In the genomic region with DNA sequence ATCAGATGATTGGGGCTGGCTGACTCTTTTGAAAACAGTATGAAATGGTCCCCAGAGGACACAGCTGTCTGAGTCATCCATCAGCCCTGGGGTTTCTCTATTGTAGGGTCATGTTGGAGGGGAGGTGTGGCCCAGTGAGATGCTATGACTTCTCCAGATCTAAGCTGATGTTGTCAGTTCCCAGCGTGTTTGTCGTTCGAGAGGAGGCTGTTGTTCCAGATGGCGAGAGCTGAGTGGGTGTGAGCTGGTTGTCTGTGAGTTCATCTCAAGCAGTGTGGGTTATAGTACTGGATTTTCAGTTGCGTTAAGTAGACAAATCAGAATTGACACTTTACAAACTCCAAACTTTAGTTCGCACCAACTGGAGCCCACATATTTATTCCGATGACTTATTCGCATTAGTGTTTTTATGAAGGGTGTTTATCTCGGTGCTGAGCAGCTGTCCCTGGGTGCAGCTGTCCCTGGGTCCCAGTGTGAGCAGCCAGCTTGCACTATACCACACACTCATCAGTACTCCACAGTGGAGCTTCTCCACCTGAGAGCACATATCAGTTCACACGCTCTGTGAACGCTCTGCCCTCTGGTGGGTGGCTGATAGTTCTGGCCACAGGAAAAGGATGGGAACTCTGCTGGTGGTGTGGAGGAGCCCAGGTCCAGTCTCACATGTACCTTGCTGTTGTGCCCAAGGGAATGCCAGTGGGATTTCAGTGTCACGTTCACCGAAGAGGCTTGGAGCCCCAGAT, we compare ENCODE assay signal across 7 mouse cellular contexts.
DNase-seq lines count a peak whose midpoint lies in the region; ATAC-seq and TF ChIP-seq lines count a peak whose summit lies in the region.

No protein-coding gene starts in this region.

- intact Hi-C loops in left cerebral cortex, postnatal 10 days (cut with DNase I): no loop called here

- no peak overlapping the region for H3K4me3 ChIP-seq in cerebellum, adult 2 months (replicated peaks; ENCODE audit: insufficient read depth, low read depth, low read length)
- H3K4me3 ChIP-seq in forebrain, postnatal 0 days (ENCODE audit: low read depth, low read length): no peak overlapping the region
- H3K4me3 ChIP-seq in neural tube, embryonic 13.5 days: no peak overlapping the region
- no peak overlapping the region for H3K4me3 ChIP-seq in heart, embryonic 10.5 days

- peak; percentile 49 for DNase-seq in left cerebral cortex, adult 11 months (ENCODE audit: low spot score)
- DNase-seq in left cerebral cortex, postnatal 10 days (ENCODE audit: extremely low spot score in 1 of 2, low spot score in 2 of 2): no peak
- DNase-seq in cerebellum, adult 2 months: peak; percentile 68 to 74
- peak; percentile 26 for DNase-seq in forebrain, postnatal 0 days
- DNase-seq in spleen, postnatal 14 days (ENCODE audit: low spot score in 2 of 2): no peak
- DNase-seq in heart, embryonic 10.5 days (ENCODE audit: low spot score): no peak

- H3K4me1 ChIP-seq in cerebellum, adult 2 months (ENCODE audit: control insufficient read depth, insufficient read depth, low read length): peaks cover 3% of the 10 kb centered on the region; the same call in 1 of the 2 replicates
- no peaks in the 10 kb centered on the region for H3K4me1 ChIP-seq in forebrain, postnatal 0 days (ENCODE audit: insufficient read depth)
- peaks cover 12% of the 10 kb centered on the region; the same call in 1 of the 2 replicates for H3K4me1 ChIP-seq in neural tube, embryonic 13.5 days (replicated peaks)
- H3K4me1 ChIP-seq in heart, embryonic 10.5 days: no peaks in the 10 kb centered on the region

- WGBS in cerebellum, adult 2 months: 47% methylated on average over 13 of the region's 13 CpGs
- WGBS in forebrain, postnatal 0 days: 82% methylated on average over 13 of the region's 13 CpGs
- WGBS in neural tube, embryonic 13.5 days: 83% methylated on average over 13 of the region's 13 CpGs
- 82% methylated on average over 13 of the region's 13 CpGs for WGBS in heart, embryonic 10.5 days

- ATAC-seq in forebrain, postnatal 0 days: peak; percentile 62
- peak; percentile 72; the same call in 1 of the 2 replicates for ATAC-seq in neural tube, embryonic 13.5 days (ENCODE audit: low read depth)

- no peak overlapping the region for H3K9ac ChIP-seq in forebrain, postnatal 0 days
- no peak overlapping the region for H3K9ac ChIP-seq in neural tube, embryonic 13.5 days

- no peaks in the 10 kb centered on the region for H3K36me3 ChIP-seq in forebrain, postnatal 0 days (ENCODE audit: insufficient read depth)
- 0 out of 2 replicates have a peak, but pooled peaks cover 4% of the 10 kb centered on the region for H3K36me3 ChIP-seq in neural tube, embryonic 13.5 days
- no peaks in the 10 kb centered on the region for H3K36me3 ChIP-seq in heart, embryonic 10.5 days

- no peaks in the 10 kb centered on the region for H3K9me3 ChIP-seq in forebrain, postnatal 0 days (ENCODE audit: low read length)
- H3K9me3 ChIP-seq in neural tube, embryonic 13.5 days: no peaks in the 10 kb centered on the region
- no peaks in the 10 kb centered on the region for H3K9me3 ChIP-seq in heart, embryonic 10.5 days

- no peak for TF ChIP-seq POLR2A in cerebellum, adult 2 months (IDR thresholded peaks at IDR 0.05; ENCODE audit: borderline replicate concordance, insufficient read depth, low read length)

- H3K27ac ChIP-seq in cerebellum, adult 2 months (ENCODE audit: insufficient read depth, low read length): no peak overlapping the region
- H3K27ac ChIP-seq in forebrain, postnatal 0 days (ENCODE audit: low read depth, low read length): no peak overlapping the region
- H3K27ac ChIP-seq in neural tube, embryonic 13.5 days (replicated peaks): no peak overlapping the region
- no peak overlapping the region for H3K27ac ChIP-seq in heart, embryonic 10.5 days

- H3K27me3 ChIP-seq in cerebellum, adult 2 months (ENCODE audit: control insufficient read depth, insufficient read depth, low read length): no peaks in the 10 kb centered on the region
- no peaks in the 10 kb centered on the region for H3K27me3 ChIP-seq in forebrain, postnatal 0 days (ENCODE audit: insufficient read depth, low read length)
- H3K27me3 ChIP-seq in neural tube, embryonic 13.5 days: no peaks in the 10 kb centered on the region
- H3K27me3 ChIP-seq in heart, embryonic 10.5 days (ENCODE audit: insufficient read depth, poor library complexity, severe bottlenecking): no peaks in the 10 kb centered on the region

- TF ChIP-seq CTCF in cerebellum, adult 2 months (IDR thresholded peaks at IDR 0.05; ENCODE audit: borderline replicate concordance, insufficient read depth, low read depth, low read length): peak; percentile 90
- peak; percentile 67 for TF ChIP-seq CTCF in forebrain, postnatal 0 days (IDR thresholded peaks at IDR 0.05; ENCODE audit: low read depth)

- no peak overlapping the region for H3K4me2 ChIP-seq in forebrain, postnatal 0 days (ENCODE audit: low read depth)
- no peak overlapping the region for H3K4me2 ChIP-seq in neural tube, embryonic 13.5 days

Comparison
In these comparisons a context has a peak if more than half of its experiments do, and no peak if none do; other contexts are left out.
1. DNase-seq: peak in left cerebral cortex, adult 11 months (single experiment), cerebellum, adult 2 months (2 of 2) and forebrain, postnatal 0 days (single experiment); none in left cerebral cortex, postnatal 10 days (0 of 2), spleen, postnatal 14 days (0 of 2) and heart, embryonic 10.5 days (single experiment).